35 mouse cellular contexts compared by ENCODE assay signal in the genomic region with DNA sequence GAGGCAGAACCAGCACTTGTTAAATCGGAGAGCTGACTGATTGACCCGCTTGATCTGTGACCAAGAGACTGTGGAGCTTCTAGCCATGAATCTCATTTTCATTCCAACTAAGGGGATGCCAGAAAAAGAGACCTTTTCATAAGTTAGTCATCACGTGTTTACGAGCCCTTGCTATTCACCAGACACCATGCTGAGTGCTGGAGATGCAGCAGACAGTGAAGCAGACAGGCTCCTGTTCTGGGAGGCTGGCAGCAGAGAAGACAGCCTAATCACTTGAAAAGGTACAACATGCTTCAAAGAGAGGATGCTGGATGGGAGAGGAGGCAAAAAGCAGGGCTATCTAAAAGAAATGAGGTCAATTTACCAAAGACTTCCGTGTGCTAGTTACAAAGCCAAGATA. TPM values are rescaled to one million over a fixed set of nuclear protein-coding genes. Genes with fewer than 3 reads are reported as not detected.
"Had no signal": no experiment of that assay in that cellular context is flagged by ENCODE, and none has a peak within 500 bp of the region (broad histone marks: within the 10 kb centered on the region; RNA-seq: fewer than 3 reads in every experiment).

No protein-coding gene starts in this region.

- H3K27ac ChIP-seq: heart, embryonic 13.5 days; heart, embryonic 15.5 days; hindbrain, embryonic 10.5 days; hindbrain, embryonic 12.5 days; hindbrain, embryonic 13.5 days; hindbrain, embryonic 14.5 days; hindbrain, embryonic 15.5 days; hindbrain, postnatal 0 days; intestine, embryonic 15.5 days; kidney, embryonic 15.5 days; kidney, postnatal 0 days; layer of hippocampus, adult 2 months; left cerebral cortex, adult 2 months had no signal

- ATAC-seq: hindbrain, embryonic 16.5 days; hindbrain, postnatal 0 days; inflammation-experienced regulatory T-cells, adult 6 months; intestine, embryonic 15.5 days; intestine, embryonic 16.5 days; intestine, postnatal 0 days had no signal

- H3K4me1 ChIP-seq: heart, embryonic 12.5 days; heart, embryonic 13.5 days; heart, embryonic 15.5 days; hindbrain, embryonic 10.5 days; hindbrain, embryonic 12.5 days; hindbrain, embryonic 13.5 days; hindbrain, embryonic 15.5 days; intestine, embryonic 15.5 days; kidney, embryonic 15.5 days had no signal

- H3K9ac ChIP-seq: heart, embryonic 12.5 days; heart, embryonic 13.5 days; heart, embryonic 15.5 days; hindbrain, embryonic 12.5 days; hindbrain, embryonic 13.5 days; hindbrain, embryonic 14.5 days; hindbrain, embryonic 15.5 days; intestine, embryonic 15.5 days; kidney, embryonic 15.5 days had no signal

- H3K9me3 ChIP-seq: heart, embryonic 12.5 days; heart, embryonic 13.5 days; heart, embryonic 15.5 days; hindbrain, embryonic 10.5 days; hindbrain, embryonic 12.5 days; hindbrain, embryonic 13.5 days; hindbrain, embryonic 15.5 days; intestine, embryonic 15.5 days; kidney, embryonic 15.5 days had no signal

- H3K4me3 ChIP-seq: heart, embryonic 12.5 days; heart, embryonic 13.5 days; heart, embryonic 15.5 days; hindbrain, embryonic 10.5 days; hindbrain, embryonic 12.5 days; hindbrain, embryonic 13.5 days; hindbrain, embryonic 15.5 days; intestine, embryonic 15.5 days; kidney, embryonic 15.5 days; layer of hippocampus, adult 2 months; left cerebral cortex, adult 2 months had no signal

- H3K27me3 ChIP-seq: heart, embryonic 12.5 days; heart, embryonic 13.5 days; heart, embryonic 15.5 days; hindbrain, embryonic 12.5 days; hindbrain, embryonic 13.5 days; hindbrain, embryonic 15.5 days; intestine, embryonic 15.5 days; kidney, embryonic 15.5 days had no signal

- DNase-seq: heart, postnatal 14 days; heart, postnatal 36 days; heart, postnatal 4 days; kidney, adult 11 months; kidney, adult 18-20 months; kidney, adult 2 months; kidney, adult 8-10 months; kidney, adult 9 months; kidney, postnatal 10 days; kidney, postnatal 14 days; kidney, postnatal 25 days; kidney, postnatal 36 days; kidney, postnatal 4 days; layer of hippocampus, adult 9-11 months; layer of hippocampus, postnatal 36 days had no signal

- H3K36me3 ChIP-seq: heart, embryonic 12.5 days; heart, embryonic 13.5 days; heart, embryonic 15.5 days; hindbrain, embryonic 10.5 days; hindbrain, embryonic 12.5 days; hindbrain, embryonic 13.5 days; hindbrain, embryonic 15.5 days; intestine, embryonic 15.5 days; kidney, embryonic 15.5 days had no signal

- H3K4me2 ChIP-seq: heart, embryonic 11.5 days; heart, embryonic 12.5 days; heart, embryonic 13.5 days; heart, embryonic 15.5 days; hindbrain, embryonic 12.5 days; hindbrain, embryonic 13.5 days; hindbrain, embryonic 14.5 days; hindbrain, embryonic 15.5 days; intestine, embryonic 15.5 days; kidney, embryonic 15.5 days had no signal

RNA-seq across cellular contexts. Expression of gene Lrrc55, which starts 12.3 kb away (rescaled TPM):
- total RNA-seq: hematopoietic stem cell, adult 5-6 weeks had no signal
- polyA plus RNA-seq: inflammation-experienced regulatory T-cells, adult 6 months had no signal
